In genomic region chr2:18046758-18047645, GRCm38 (mm10) we compare ENCODE assay signal across 8 mouse cellular contexts. TPM values are rescaled to one million over a fixed set of nuclear protein-coding genes. Genes with fewer than 3 reads are reported as not detected.
DNase-seq lines count a peak whose midpoint lies in the region; ATAC-seq and TF ChIP-seq lines count a peak whose summit lies in the region.

No protein-coding gene starts in this region.

- H3K4me2 ChIP-seq in limb, embryonic 14.5 days (replicated peaks; ENCODE audit: low read depth, low read length, severe bottlenecking): peak overlapping the region; percentile 89
- peak overlapping the region; percentile 84 for H3K4me2 ChIP-seq in midbrain, embryonic 13.5 days (replicated peaks)
- H3K4me2 ChIP-seq in stomach, embryonic 15.5 days: peak overlapping the region; percentile 78

- DNase-seq in spleen, adult 18-20 months: peak; percentile 42 to 61
- no peak for DNase-seq in spleen, adult 12 weeks (ENCODE audit: low spot score)
- peak; percentile 67 for DNase-seq in embryo, embryonic 11 days
- peak; percentile 84 to 86 for DNase-seq in heart, adult 2 months
- DNase-seq in kidney, adult 11 months: peak; percentile 64
- DNase-seq in limb, embryonic 14.5 days (ENCODE audit: low spot score): no peak

- peak; percentile 24 for ATAC-seq in limb, embryonic 14.5 days (ENCODE audit: low FRiP score, low read depth)
- 0 out of 2 replicates have a peak, but pooled peaks have one; percentile 16 for ATAC-seq in midbrain, embryonic 13.5 days
- peak; percentile 25; the same call in 1 of the 2 replicates for ATAC-seq in stomach, embryonic 15.5 days (ENCODE audit: insufficient read depth, low FRiP score, low read depth)

- intact Hi-C loops in heart, adult 2 months (cut with DNase I): loop anchor here (1.0 to 5.0 kb wide), 6 partner anchors 10 to 1610 kb away; partner anchors contain the start of genes Bmi1 and Otud1

- H3K36me3 ChIP-seq in heart, adult 2 months (ENCODE audit: control insufficient read depth, insufficient read depth, low read length): peaks cover 15% of the 10 kb centered on the region
- H3K36me3 ChIP-seq in limb, embryonic 14.5 days (ENCODE audit: control insufficient read depth, insufficient read depth, low read length): no peaks in the 10 kb centered on the region
- no peaks in the 10 kb centered on the region for H3K36me3 ChIP-seq in midbrain, embryonic 13.5 days
- H3K36me3 ChIP-seq in stomach, embryonic 15.5 days: no peaks in the 10 kb centered on the region

- peak overlapping the region; percentile 99 for H3K9ac ChIP-seq in heart, adult 2 months (ENCODE audit: low read depth, low read length)
- H3K9ac ChIP-seq in limb, embryonic 14.5 days (ENCODE audit: low read depth, low read length, severe bottlenecking): peak overlapping the region; percentile 100
- peak overlapping the region; percentile 100 for H3K9ac ChIP-seq in midbrain, embryonic 13.5 days (replicated peaks)
- peak overlapping the region; percentile 84 for H3K9ac ChIP-seq in stomach, embryonic 15.5 days

- 0 out of 2 replicates have a peak, but pooled peaks have one; percentile 6 for TF ChIP-seq EP300 in heart, adult 2 months (IDR thresholded peaks at IDR 0.05; ENCODE audit: insufficient read depth, low read depth, low read length)

- H3K4me1 ChIP-seq in heart, adult 2 months (ENCODE audit: control insufficient read depth, insufficient read depth, low read length): peaks cover 3% of the 10 kb centered on the region
- H3K4me1 ChIP-seq in limb, embryonic 14.5 days (ENCODE audit: control insufficient read depth, insufficient read depth, low read length): peaks cover 37% of the 10 kb centered on the region
- H3K4me1 ChIP-seq in midbrain, embryonic 13.5 days (replicated peaks): peaks cover 53% of the 10 kb centered on the region
- peaks cover 15% of the 10 kb centered on the region; the same call in 1 of the 2 replicates for H3K4me1 ChIP-seq in stomach, embryonic 15.5 days

- no peaks in the 10 kb centered on the region for H3K27me3 ChIP-seq in heart, adult 2 months (ENCODE audit: control insufficient read depth, insufficient read depth, low read length)
- no peaks in the 10 kb centered on the region for H3K27me3 ChIP-seq in limb, embryonic 14.5 days (ENCODE audit: control insufficient read depth, insufficient read depth, low read length)
- no peaks in the 10 kb centered on the region for H3K27me3 ChIP-seq in midbrain, embryonic 13.5 days
- H3K27me3 ChIP-seq in stomach, embryonic 15.5 days (replicated peaks): no peaks in the 10 kb centered on the region

- WGBS in heart, adult 2 months: under 1% methylated on average over 54 of the region's 64 CpGs
- WGBS in limb, embryonic 14.5 days: under 1% methylated on average over 35 of the region's 64 CpGs
- 0% methylated on average over 54 of the region's 64 CpGs for WGBS in midbrain, embryonic 13.5 days
- under 1% methylated on average over 62 of the region's 64 CpGs for WGBS in stomach, embryonic 15.5 days

- no peaks in the 10 kb centered on the region for H3K9me3 ChIP-seq in limb, embryonic 14.5 days (ENCODE audit: control insufficient read depth, low read length)
- no peaks in the 10 kb centered on the region for H3K9me3 ChIP-seq in midbrain, embryonic 13.5 days
- no peaks in the 10 kb centered on the region for H3K9me3 ChIP-seq in stomach, embryonic 15.5 days

- no peak for TF ChIP-seq CTCF in heart, adult 2 months (IDR thresholded peaks at IDR 0.05)

- TF ChIP-seq POLR2A in heart, adult 2 months (IDR thresholded peaks at IDR 0.05; ENCODE audit: insufficient read depth, low read depth, low read length): peak; percentile 54
- peak; percentile 13; the same call in 1 of the 2 replicates for TF ChIP-seq POLR2A in limb, embryonic 14.5 days (IDR thresholded peaks at IDR 0.05; ENCODE audit: borderline replicate concordance, extremely low read depth, insufficient read depth, insufficient read length)

- H3K4me3 ChIP-seq in heart, adult 2 months: peak overlapping the region; percentile 74
- peak overlapping the region; percentile 96 for H3K4me3 ChIP-seq in limb, embryonic 14.5 days (replicated peaks; ENCODE audit: low read length)
- H3K4me3 ChIP-seq in midbrain, embryonic 13.5 days (replicated peaks): peak overlapping the region; percentile 91
- H3K4me3 ChIP-seq in stomach, embryonic 15.5 days (replicated peaks): peak overlapping the region; percentile 81

- peak overlapping the region; percentile 95 for H3K27ac ChIP-seq in heart, adult 2 months
- H3K27ac ChIP-seq in limb, embryonic 14.5 days (replicated peaks; ENCODE audit: low read depth, low read length): peak overlapping the region; percentile 100
- peak overlapping the region; percentile 100 for H3K27ac ChIP-seq in midbrain, embryonic 13.5 days
- peak overlapping the region; percentile 97 for H3K27ac ChIP-seq in stomach, embryonic 15.5 days

- no peaks in the 10 kb centered on the region; the same call in 1 of the 2 replicates for H3K79me2 ChIP-seq in heart, adult 2 months (replicated peaks; ENCODE audit: control insufficient read depth, insufficient read depth, low read length)

RNA-seq across cellular contexts. Expression of gene Skida1, which starts 1.8 kb away (rescaled TPM):
- total RNA-seq in heart, adult 2 months (2021): 1 to 10 TPM; 1.7 to 4.5 TPM
- 2.0 and 3.7 TPM in 2 replicates for polyA plus RNA-seq in heart, adult 2 months (2012; rRNA removed)
- 18.7 and 19.0 TPM in 2 replicates for polyA plus RNA-seq in limb, embryonic 14.5 days (2012; rRNA removed)
- polyA plus RNA-seq in limb, embryonic 14.5 days (2014; fragmentation: Nextera tagmentation; extraction: Ambion mirVana): 7.9 and 8.2 TPM in 2 replicates
- polyA plus RNA-seq in midbrain, embryonic 13.5 days (2015; fragmentation: Nextera tagmentation; extraction: Ambion mirVana): 17.8 and 18.3 TPM in 2 replicates
- 4.0 TPM in 2 replicates for polyA plus RNA-seq in stomach, embryonic 15.5 days (2015; fragmentation: Nextera tagmentation; extraction: Ambion mirVana)

RNA-seq across cellular contexts. Expression of gene Mllt10, which starts 8.0 kb away (rescaled TPM):
- total RNA-seq in heart, adult 2 months (2021): 10 to 100 TPM; 32.5 to 32.8 TPM
- 20.6 and 23.3 TPM in 2 replicates for polyA plus RNA-seq in heart, adult 2 months (2012; rRNA removed)
- polyA plus RNA-seq in limb, embryonic 14.5 days (2012; rRNA removed): 52.7 and 59.4 TPM in 2 replicates
- 33.4 and 38.0 TPM in 2 replicates for polyA plus RNA-seq in limb, embryonic 14.5 days (2014; fragmentation: Nextera tagmentation; extraction: Ambion mirVana)
- polyA plus RNA-seq in midbrain, embryonic 13.5 days (2015; fragmentation: Nextera tagmentation; extraction: Ambion mirVana): 69.6 and 75.2 TPM in 2 replicates
- 52.2 and 59.1 TPM in 2 replicates for polyA plus RNA-seq in stomach, embryonic 15.5 days (2015; fragmentation: Nextera tagmentation; extraction: Ambion mirVana)

RNA-seq across cellular contexts. Expression of gene A930004D18Rik, which starts 9.5 kb away (rescaled TPM):
- 1 to 10 TPM; 3.4 to 4.5 TPM for total RNA-seq in heart, adult 2 months (2021)
- polyA plus RNA-seq in heart, adult 2 months (2012; rRNA removed): 2.2 and 3.9 TPM in 2 replicates
- polyA plus RNA-seq in limb, embryonic 14.5 days (2012; rRNA removed): 8.8 and 10.8 TPM in 2 replicates
- 13.0 and 14.2 TPM in 2 replicates for polyA plus RNA-seq in limb, embryonic 14.5 days (2014; fragmentation: Nextera tagmentation; extraction: Ambion mirVana)
- 14.7 and 17.1 TPM in 2 replicates for polyA plus RNA-seq in midbrain, embryonic 13.5 days (2015; fragmentation: Nextera tagmentation; extraction: Ambion mirVana)
- polyA plus RNA-seq in stomach, embryonic 15.5 days (2015; fragmentation: Nextera tagmentation; extraction: Ambion mirVana): 11.3 and 12.7 TPM in 2 replicates

RNA-seq across cellular contexts. Expression of gene H2al2a, which starts 50.2 kb away (rescaled TPM):
- not detected for total RNA-seq in heart, adult 2 months (2021)
- polyA plus RNA-seq in heart, adult 2 months (2012; rRNA removed): 0.51 TPM in 1 of 2 replicates, not detected in the other
- not detected in 2 replicates for polyA plus RNA-seq in limb, embryonic 14.5 days (2012; rRNA removed)
- not detected in 2 replicates for polyA plus RNA-seq in limb, embryonic 14.5 days (2014; fragmentation: Nextera tagmentation; extraction: Ambion mirVana)
- not detected in 2 replicates for polyA plus RNA-seq in midbrain, embryonic 13.5 days (2015; fragmentation: Nextera tagmentation; extraction: Ambion mirVana)
- polyA plus RNA-seq in stomach, embryonic 15.5 days (2015; fragmentation: Nextera tagmentation; extraction: Ambion mirVana): not detected in 2 replicates

Comparison
In these comparisons a context has a peak if more than half of its experiments do, and no peak if none do; other contexts are left out.
1. DNase-seq: peak in spleen, adult 18-20 months (2 of 2), embryo, embryonic 11 days (single experiment), heart, adult 2 months (2 of 2) and kidney, adult 11 months (single experiment); none in spleen, adult 12 weeks (single experiment) and limb, embryonic 14.5 days (single experiment).
2. Peak in every context shown above with its lines, with median percentiles within 50 percentile points of each other: H3K27ac ChIP-seq, H3K4me3 ChIP-seq, H3K9ac ChIP-seq, ATAC-seq and H3K4me2 ChIP-seq.